Mouse (Mus musculus) forebrain, embryonic 13.5 days (tissue): ENCODE measurements around the gene Dpp7. TPM values are rescaled to one million over a fixed set of nuclear protein-coding genes. Genes with fewer than 3 reads are reported as not detected.

Experiments used
- ATAC-seq: fragments of 200-750 bp; cut with Nextera tagmentation; 2 replicates; pipeline ENCODE4 v1.8.0; 2017
- H3K27ac ChIP-seq: fragments of 300-500 bp; sonication (generic); 2 replicates; pipeline ENCODE4 v1.5.1; 2015; ENCODE audit warnings: inconsistent platforms, mild to moderate bottlenecking, moderate library complexity
- H3K27me3 ChIP-seq: fragments of 300-500 bp; sonication (generic); 2 replicates; pipeline ENCODE4 v1.6.1; 2015; ENCODE audit warnings: mild to moderate bottlenecking, inconsistent platforms
- H3K36me3 ChIP-seq: fragments of 300-500 bp; sonication (generic); 2 replicates; pipeline ENCODE4 v1.6.1; 2015; ENCODE audit warnings: mild to moderate bottlenecking, inconsistent platforms; ENCODE audit not compliant: poor library complexity, severe bottlenecking
- H3K4me1 ChIP-seq: fragments of 300-500 bp; sonication (generic); 2 replicates; pipeline ENCODE4 v1.6.1; 2015; ENCODE audit warnings: inconsistent platforms
- H3K4me2 ChIP-seq: fragments of 300-500 bp; sonication (generic); 2 replicates; pipeline ENCODE4 v1.6.1; 2015; ENCODE audit warnings: inconsistent platforms, mild to moderate bottlenecking, moderate library complexity
- H3K4me3 ChIP-seq: fragments of 300-500 bp; sonication (generic); 2 replicates; pipeline ENCODE4 v1.5.1; 2015; ENCODE audit warnings: mild to moderate bottlenecking, inconsistent platforms
- H3K9ac ChIP-seq: fragments of 300-500 bp; sonication (generic); 2 replicates; pipeline ENCODE4 v1.6.1; 2015; ENCODE audit warnings: mild to moderate bottlenecking, inconsistent platforms
- H3K9me3 ChIP-seq: fragments of 300-500 bp; sonication (generic); replicated peaks from 2 replicates; pipeline ENCODE4 v1.6.1; 2016; ENCODE audit warnings: inconsistent platforms
- WGBS: fragments of 180-500 bp; shearing (Covaris S2); methylation state at CpG from one replicate; pipeline ENCODE4 v1.1.7; 2015; 5-methylcytosine and 5-hydroxymethylcytosine counted together
- polyA plus RNA-seq: library from polyadenylated mRNA; unstranded; fragments of >200 nt; fragmentation: Nextera tagmentation; extraction: Ambion mirVana; gene quantifications from 2 replicates; pipeline ENCODE4 v1.2.1, GENCODE M21; 2015

The Dpp7 gene
- polyA plus RNA-seq, 1 experiment from 2014 or later = 22.8 TPM

- Histone ChIP-seq H3K4me3 (peak overlapping the region; percentile 53; the same call in 1 of the 2 replicates), H3K4me1 (peaks cover 10% of the 10 kb centered on the region; the same call in 1 of the 2 replicates), H3K27me3 (peaks cover 54% of the 10 kb centered on the region), H3K27ac (no peak overlapping the region), H3K36me3 (peaks cover 4% of the 10 kb centered on the region; the same call in 1 of the 2 replicates), H3K4me2 (peak overlapping the region; percentile 98; the same call in 1 of the 2 replicates), H3K9me3 (no peaks in the 10 kb centered on the region), H3K9ac (no peak overlapping the region)
- 87% methylated on average over 4 of the region's 4 CpGs for WGBS
- no peak for ATAC-seq
These were observed 8.2 kb upstream of the Dpp7 start for GRCm38 (mm10) chr2:25364313-25364712.

- H3K4me2 ChIP-seq = no peak overlapping the region
- no peak overlapping the region for H3K9ac ChIP-seq
- 65% methylated on average over 13 of the region's 13 CpGs for WGBS
- no peak overlapping the region for H3K4me3 ChIP-seq
- H3K4me1 ChIP-seq = peaks cover 10% of the 10 kb centered on the region; the same call in 1 of the 2 replicates
- H3K27me3 ChIP-seq = peaks cover 50% of the 10 kb centered on the region
- peaks cover 4% of the 10 kb centered on the region; the same call in 1 of the 2 replicates for H3K36me3 ChIP-seq
- no peak for ATAC-seq
- no peaks in the 10 kb centered on the region for H3K9me3 ChIP-seq
- H3K27ac ChIP-seq = no peak overlapping the region
These were observed 7.5 kb upstream of the Dpp7 start for GRCm38 (mm10) chr2:25363478-25364178.

- H3K4me1 ChIP-seq = peaks cover 25% of the 10 kb centered on the region
- 76% methylated on average over 4 of the region's 4 CpGs for WGBS
- peaks cover 4% of the 10 kb centered on the region; the same call in 1 of the 2 replicates for H3K36me3 ChIP-seq
- H3K27me3 ChIP-seq = peaks cover 24% of the 10 kb centered on the region
- no peak overlapping the region for H3K9ac ChIP-seq
- H3K4me3 ChIP-seq = no peak overlapping the region
- no peak overlapping the region for H3K27ac ChIP-seq
- no peak overlapping the region for H3K4me2 ChIP-seq
- H3K9me3 ChIP-seq = no peaks in the 10 kb centered on the region
- no peak for ATAC-seq
These were observed 3.7 kb upstream of the Dpp7 start for GRCm38 (mm10) chr2:25359848-25360247.

- WGBS = 42% methylated on average over 18 of the region's 18 CpGs
- H3K27me3 ChIP-seq = no peaks in the 10 kb centered on the region
- peaks cover 23% of the 10 kb centered on the region for H3K4me1 ChIP-seq
- peaks cover 38% of the 10 kb centered on the region for H3K36me3 ChIP-seq
- ATAC-seq = 0 out of 2 replicates have a peak, but pooled peaks have one; percentile 33
- H3K9me3 ChIP-seq = no peaks in the 10 kb centered on the region
- H3K4me3 ChIP-seq = peak overlapping the region; percentile 60
- no peak overlapping the region for H3K27ac ChIP-seq
- H3K9ac ChIP-seq = peak overlapping the region; percentile 75
- peak overlapping the region; percentile 79 for H3K4me2 ChIP-seq
These were observed 616 bp downstream of the Dpp7 start for GRCm38 (mm10) chr2:25355419-25356066.

- ATAC-seq = no peak
- H3K27ac ChIP-seq = no peak overlapping the region
- 90% methylated on average over 6 of the region's 6 CpGs for WGBS
- H3K9me3 ChIP-seq = no peaks in the 10 kb centered on the region
- no peak overlapping the region for H3K4me2 ChIP-seq
- H3K4me3 ChIP-seq = no peak overlapping the region
- H3K27me3 ChIP-seq = no peaks in the 10 kb centered on the region
- H3K4me1 ChIP-seq = peaks cover 23% of the 10 kb centered on the region
- H3K36me3 ChIP-seq = peaks cover 48% of the 10 kb centered on the region
- no peak overlapping the region for H3K9ac ChIP-seq
These were observed 1.9 kb downstream of the Dpp7 start for GRCm38 (mm10) chr2:25354211-25354610.

GRCm38 (mm10) chr2:25350701-25351100 is 5.5 kb downstream of the Dpp7 start:
- H3K9me3 ChIP-seq = no peaks in the 10 kb centered on the region
- peaks cover 8% of the 10 kb centered on the region for H3K4me1 ChIP-seq
- no peak overlapping the region for H3K27ac ChIP-seq
- no peak for ATAC-seq
- H3K4me3 ChIP-seq = no peak overlapping the region
- no peak overlapping the region for H3K9ac ChIP-seq
- H3K36me3 ChIP-seq = peaks cover 81% of the 10 kb centered on the region
- no peak overlapping the region for H3K4me2 ChIP-seq
- WGBS = 95% methylated on average over 3 of the region's 3 CpGs
- H3K27me3 ChIP-seq = no peaks in the 10 kb centered on the region

GRCm38 (mm10) chr2:25349499-25349898 is 6.7 kb downstream of the Dpp7 start:
- ATAC-seq = no peak
- Histone ChIP-seq H3K4me3 (no peak overlapping the region), H3K9ac (no peak overlapping the region), H3K36me3 (peaks cover 93% of the 10 kb centered on the region), H3K9me3 (no peaks in the 10 kb centered on the region), H3K27me3 (no peaks in the 10 kb centered on the region), H3K27ac (no peak overlapping the region), H3K4me1 (no peaks in the 10 kb centered on the region), H3K4me2 (no peak overlapping the region)
- WGBS = 97% methylated on average over 4 of the region's 4 CpGs

- Histone ChIP-seq H3K9ac (no peak overlapping the region), H3K36me3 (peaks cover 98% of the 10 kb centered on the region), H3K4me3 (no peak overlapping the region), H3K27me3 (no peaks in the 10 kb centered on the region), H3K4me1 (no peaks in the 10 kb centered on the region), H3K9me3 (no peaks in the 10 kb centered on the region), H3K27ac (no peak overlapping the region), H3K4me2 (no peak overlapping the region)
- no peak for ATAC-seq
- WGBS = 96% methylated on average over 7 of the region's 7 CpGs
These were observed 8.0 kb downstream of the Dpp7 start for GRCm38 (mm10) chr2:25348162-25348561.

- Histone ChIP-seq H3K36me3 (peaks cover 88% of the 10 kb centered on the region), H3K9me3 (no peaks in the 10 kb centered on the region), H3K4me1 (peaks cover 8% of the 10 kb centered on the region), H3K4me2 (no peak overlapping the region), H3K9ac (no peak overlapping the region), H3K27me3 (no peaks in the 10 kb centered on the region), H3K27ac (no peak overlapping the region), H3K4me3 (no peak overlapping the region)
- no peak for ATAC-seq
- WGBS = 96% methylated on average over 6 of the region's 6 CpGs
These were observed 17.9 kb downstream of the Dpp7 start for GRCm38 (mm10) chr2:25338303-25338702.

- Histone ChIP-seq H3K27ac (no peak overlapping the region), H3K4me3 (peak overlapping the region; percentile 90), H3K4me2 (peak overlapping the region; percentile 97), H3K27me3 (no peaks in the 10 kb centered on the region), H3K9ac (peak overlapping the region; percentile 92), H3K4me1 (peaks cover 21% of the 10 kb centered on the region), H3K9me3 (no peaks in the 10 kb centered on the region), H3K36me3 (peaks cover 48% of the 10 kb centered on the region)
- WGBS = 70% methylated on average over 2 of the region's 2 CpGs
- ATAC-seq = no peak
These were observed 22.6 kb downstream of the Dpp7 start for GRCm38 (mm10) chr2:25333569-25333968.

- Histone ChIP-seq H3K27ac (peak within 1 kb of the TSS; percentile 83), H3K9ac (peak within 1 kb of the TSS; percentile 92), H3K9me3 (no peaks in the 10 kb centered on the region), H3K27me3 (no peaks in the 10 kb centered on the region), H3K36me3 (peaks cover 37% of the 10 kb centered on the region), H3K4me3 (peak within 1 kb of the TSS; percentile 90), H3K4me2 (peak within 1 kb of the TSS; percentile 97), H3K4me1 (peaks cover 21% of the 10 kb centered on the region)
- under 1% methylated on average over 78 of the region's 78 CpGs for WGBS
- ATAC-seq = peak; percentile 98
These were observed 23.6 kb downstream of the Dpp7 start, which contains the start of gene Man1b1 for GRCm38 (mm10) chr2:25332286-25333160. TSS of gene Man1b1 (plus strand) at chr2:25332338.
